Mouse (Mus musculus): ENCODE measurements around the gene Ugdh. TPM values are rescaled to one million over a fixed set of nuclear protein-coding genes. Genes with fewer than 3 reads are reported as not detected.

Gene Ugdh
- polyA plus RNA-seq, 1 experiment from 2014 or later, result 135 TPM

- H3K9me3 ChIP-seq, result no peaks in the 10 kb centered on the region
- H3K27ac ChIP-seq, result peak overlapping the region; percentile 60
- peaks cover 48% of the 10 kb centered on the region for H3K4me1 ChIP-seq
- WGBS, result 62% methylated on average over 7 of the region's 7 CpGs
- no peak overlapping the region for H3K4me3 ChIP-seq
- no peaks in the 10 kb centered on the region for H3K27me3 ChIP-seq (ENCODE audit: insufficient read depth, poor library complexity, severe bottlenecking)
- DNase-seq (ENCODE audit: low spot score), result no peak
- H3K36me3 ChIP-seq, result peaks cover 22% of the 10 kb centered on the region
Measured at GRCm38 (mm10) chr5:65457086-65457827, 21.5 kb upstream of the Ugdh start.

DNA sequence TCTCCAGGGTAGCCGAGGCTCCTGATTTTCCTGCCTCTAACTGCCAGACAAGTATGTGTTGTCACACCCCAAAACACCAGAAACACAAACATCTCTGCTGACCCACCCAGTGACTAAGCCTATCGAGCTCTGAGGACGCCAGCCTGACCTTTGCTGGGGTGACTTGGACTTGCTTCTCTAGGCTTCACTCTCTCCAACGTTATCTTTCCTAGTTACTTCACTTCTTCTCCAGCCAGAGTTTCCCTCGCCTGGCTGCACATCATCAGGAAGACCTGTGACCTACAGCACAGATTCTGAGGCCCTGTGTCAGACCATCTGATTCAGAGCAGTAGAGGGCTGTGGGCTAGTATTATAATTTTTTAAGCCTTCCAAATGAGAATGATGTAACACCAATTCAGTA is 19.0 kb upstream of the Ugdh start:
- H3K27me3 ChIP-seq (ENCODE audit: insufficient read depth, poor library complexity, severe bottlenecking), result no peaks in the 10 kb centered on the region
- no peak overlapping the region for H3K4me3 ChIP-seq
- H3K27ac ChIP-seq, result peak overlapping the region; percentile 5; the same call in 1 of the 2 replicates
- no peaks in the 10 kb centered on the region for H3K9me3 ChIP-seq
- H3K4me1 ChIP-seq, result peaks cover 48% of the 10 kb centered on the region
- DNase-seq (ENCODE audit: low spot score), result no peak
- peaks cover 25% of the 10 kb centered on the region for H3K36me3 ChIP-seq
- WGBS, result 16% methylated on average over 5 of the region's 5 CpGs

DNA sequence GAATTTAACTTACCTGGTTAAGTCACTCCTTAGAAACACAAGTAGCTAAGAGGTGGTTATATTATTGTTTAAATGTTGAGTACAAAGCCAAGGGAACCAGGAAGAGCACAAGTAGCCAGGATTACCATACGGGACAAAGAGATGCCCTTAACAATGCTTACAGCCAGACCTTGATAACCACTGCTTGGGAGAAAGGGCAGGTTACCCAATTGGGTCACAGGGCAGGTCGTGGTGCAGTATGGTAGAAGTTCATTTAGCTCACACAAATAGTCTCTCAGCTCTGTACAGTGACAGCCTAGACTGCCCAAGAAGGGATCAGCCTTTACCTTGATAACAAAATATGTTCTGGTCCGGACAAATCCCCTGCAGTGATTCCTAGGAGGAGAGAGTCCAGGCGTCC is 13.2 kb upstream of the Ugdh start:
- no peaks in the 10 kb centered on the region for H3K9me3 ChIP-seq
- no peaks in the 10 kb centered on the region for H3K27me3 ChIP-seq (ENCODE audit: insufficient read depth, poor library complexity, severe bottlenecking)
- H3K4me1 ChIP-seq, result peaks cover 14% of the 10 kb centered on the region
- no peak overlapping the region for H3K27ac ChIP-seq
- H3K36me3 ChIP-seq, result peaks cover 36% of the 10 kb centered on the region
- DNase-seq (ENCODE audit: low spot score), result no peak
- 74% methylated on average over 4 of the region's 4 CpGs for WGBS
- no peak overlapping the region for H3K4me3 ChIP-seq

DNA sequence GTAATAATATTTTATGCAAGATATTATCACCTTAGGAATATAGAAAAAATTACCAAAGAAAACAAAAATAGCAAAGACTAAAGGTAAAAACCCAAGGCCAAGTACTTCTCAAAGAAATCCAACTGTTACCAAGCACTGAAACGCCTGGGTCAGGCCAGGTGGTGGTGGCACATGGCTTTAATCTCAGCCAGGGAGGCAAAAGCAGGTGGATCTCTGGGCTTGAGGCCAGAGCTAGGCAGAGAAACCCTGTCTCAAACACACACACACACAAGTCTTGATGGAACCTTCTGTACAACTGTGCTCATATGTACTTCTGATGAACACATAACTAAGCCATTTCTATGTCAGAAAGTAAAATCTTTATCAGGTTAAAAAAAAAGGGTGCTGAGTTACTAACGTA is 12.1 kb upstream of the Ugdh start:
- H3K27ac ChIP-seq, result no peak overlapping the region
- H3K9me3 ChIP-seq, result no peaks in the 10 kb centered on the region
- H3K27me3 ChIP-seq (ENCODE audit: insufficient read depth, poor library complexity, severe bottlenecking), result no peaks in the 10 kb centered on the region
- H3K4me3 ChIP-seq, result no peak overlapping the region
- DNase-seq (ENCODE audit: low spot score), result no peak
- H3K36me3 ChIP-seq, result peaks cover 32% of the 10 kb centered on the region
- H3K4me1 ChIP-seq, result peaks cover 22% of the 10 kb centered on the region
- WGBS, result 79% methylated on average over 2 of the region's 2 CpGs

DNA sequence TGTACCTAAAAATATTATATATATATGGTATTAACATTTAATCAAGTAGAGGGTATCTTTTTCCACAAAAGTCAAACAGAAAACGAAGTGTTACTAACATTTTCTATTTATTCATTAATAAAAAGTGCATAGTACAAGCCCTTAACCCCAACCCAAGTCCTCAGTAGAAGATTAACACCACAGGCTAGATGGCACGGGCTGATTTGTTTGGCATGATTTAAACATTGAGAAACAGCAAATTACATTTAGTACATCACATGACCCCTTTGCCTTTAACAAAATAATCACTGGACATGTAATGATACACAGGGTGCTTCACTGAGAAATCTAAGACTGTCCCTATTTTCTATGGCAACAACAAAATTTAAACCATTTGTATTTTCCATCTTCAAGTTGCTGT is 11.0 kb upstream of the Ugdh start:
- Histone ChIP-seq H3K9me3 (no peaks in the 10 kb centered on the region), H3K36me3 (peaks cover 24% of the 10 kb centered on the region)
- WGBS, result 82% methylated on average over 2 of the region's 2 CpGs

GRCm38 (mm10) chr5:65444981-65445380 is 9.2 kb upstream of the Ugdh start:
- Histone ChIP-seq H3K36me3 (peaks cover 14% of the 10 kb centered on the region; the same call in 1 of the 2 replicates), H3K9me3 (no peaks in the 10 kb centered on the region), H3K4me3 (no peak overlapping the region), H3K4me1 (peaks cover 24% of the 10 kb centered on the region), H3K27me3 (ENCODE audit: insufficient read depth, poor library complexity, severe bottlenecking) (no peaks in the 10 kb centered on the region), H3K27ac (peak overlapping the region; percentile 29; the same call in 1 of the 2 replicates)
- 43% methylated on average over 5 of the region's 6 CpGs for WGBS
- DNase-seq (ENCODE audit: low spot score), result no peak

More for the DNA sequence above, 11.0 kb upstream of the Ugdh start:
- Histone ChIP-seq H3K4me3 (no peak overlapping the region), H3K27me3 (ENCODE audit: insufficient read depth, poor library complexity, severe bottlenecking) (no peaks in the 10 kb centered on the region), H3K27ac (no peak overlapping the region), H3K4me1 (peaks cover 24% of the 10 kb centered on the region)
- DNase-seq (ENCODE audit: low spot score), result no peak

GRCm38 (mm10) chr5:65438041-65438440 is 2.3 kb upstream of the Ugdh start:
- Histone ChIP-seq H3K27ac (0 out of 2 replicates have a peak overlapping the region, but pooled peaks have one; percentile 67), H3K4me1 (peaks cover 34% of the 10 kb centered on the region), H3K9me3 (no peaks in the 10 kb centered on the region), H3K36me3 (peaks cover under 1% of the 10 kb centered on the region; the same call in 1 of the 2 replicates), H3K27me3 (ENCODE audit: insufficient read depth, poor library complexity, severe bottlenecking) (no peaks in the 10 kb centered on the region), H3K4me3 (no peak overlapping the region)
- DNase-seq (ENCODE audit: low spot score), result no peak

DNA sequence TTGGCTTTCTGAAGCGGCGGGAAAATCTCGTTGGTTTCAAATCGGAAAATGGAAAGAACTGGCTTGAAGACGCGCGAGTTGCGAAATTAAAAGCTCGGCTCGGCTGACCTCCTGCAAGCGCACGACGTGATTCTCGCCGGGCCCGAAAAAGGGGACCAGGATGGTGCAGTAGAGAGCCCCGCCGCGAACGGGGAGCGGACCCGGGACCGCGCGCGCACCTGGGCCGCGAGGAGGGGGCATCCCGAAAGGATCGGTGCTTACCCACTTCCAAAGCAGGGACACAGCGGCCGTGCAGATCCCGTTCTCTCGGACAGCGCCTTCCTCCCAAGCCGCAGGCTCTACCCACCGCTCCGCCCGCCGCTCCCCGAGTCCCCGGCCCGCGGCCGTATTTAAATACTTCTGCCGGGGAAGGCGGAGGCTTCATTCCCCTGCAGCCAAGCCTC is 365 bp downstream of the Ugdh start:
- no peak for DNase-seq (ENCODE audit: low spot score)
- Histone ChIP-seq H3K9me3 (no peaks in the 10 kb centered on the region), H3K27ac (peak overlapping the region; percentile 92), H3K36me3 (peaks cover 9% of the 10 kb centered on the region), H3K4me3 (peak overlapping the region; percentile 81), H3K27me3 (ENCODE audit: insufficient read depth, poor library complexity, severe bottlenecking) (no peaks in the 10 kb centered on the region), H3K4me1 (peaks cover 33% of the 10 kb centered on the region)
- WGBS, result under 1% methylated on average over 47 of the region's 47 CpGs

DNA sequence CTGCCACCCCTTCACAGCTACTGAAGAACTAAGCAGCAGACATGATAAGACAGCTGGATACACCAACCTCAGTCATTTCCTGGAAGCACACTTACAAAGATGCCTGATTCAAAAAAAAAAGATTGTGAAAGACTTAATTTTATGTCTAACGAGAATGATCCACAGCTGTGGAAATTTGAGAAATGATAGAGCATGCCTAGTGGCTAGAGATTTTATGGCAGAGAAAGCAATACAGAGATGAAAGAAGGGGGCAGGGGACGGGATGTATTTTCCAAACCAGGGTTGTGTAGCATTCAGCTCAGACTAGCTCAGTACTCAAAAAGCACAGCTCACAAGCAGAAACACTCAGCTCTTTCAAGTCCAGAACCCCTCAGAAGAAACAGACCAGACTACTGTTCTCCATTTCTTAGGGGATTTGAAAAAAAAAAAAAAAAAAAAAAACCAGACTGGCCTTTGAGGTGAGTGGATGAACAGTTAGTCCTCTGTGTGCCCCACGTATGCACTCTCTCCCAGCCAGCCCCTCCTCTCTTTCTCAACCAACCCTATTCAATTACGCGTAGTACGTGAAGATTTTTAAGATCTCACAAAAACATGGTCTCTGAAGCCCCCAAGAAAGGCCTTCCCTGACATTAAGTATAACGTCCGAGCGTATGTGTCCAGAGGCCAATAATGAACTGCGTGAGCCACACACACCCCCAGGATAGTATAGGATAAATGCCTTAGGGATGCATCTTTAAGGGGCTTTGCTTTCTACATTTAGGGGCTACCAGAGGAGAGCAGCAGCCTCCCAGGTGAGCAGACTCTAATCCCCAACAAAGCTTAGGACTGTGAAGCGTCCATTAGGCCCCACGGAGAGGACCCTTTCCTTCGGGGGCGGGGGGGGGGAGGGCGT is 1.0 kb downstream of the Ugdh start:
- peaks cover 12% of the 10 kb centered on the region for H3K36me3 ChIP-seq
- H3K9me3 ChIP-seq, result no peaks in the 10 kb centered on the region
- H3K4me1 ChIP-seq, result peaks cover 33% of the 10 kb centered on the region
- H3K4me3 ChIP-seq, result peak overlapping the region; percentile 81
- peak overlapping the region; percentile 92 for H3K27ac ChIP-seq
- no peaks in the 10 kb centered on the region for H3K27me3 ChIP-seq (ENCODE audit: insufficient read depth, poor library complexity, severe bottlenecking)
- 6% methylated on average over 15 of the region's 15 CpGs for WGBS
- DNase-seq (ENCODE audit: low spot score), result no peak

- no peak for DNase-seq (ENCODE audit: low spot score)
- no peaks in the 10 kb centered on the region for H3K27me3 ChIP-seq (ENCODE audit: insufficient read depth, poor library complexity, severe bottlenecking)
- 87% methylated on average over 5 of the region's 5 CpGs for WGBS
Measured at GRCm38 (mm10) chr5:65429441-65429840, 6.3 kb downstream of the Ugdh start.

DNA sequence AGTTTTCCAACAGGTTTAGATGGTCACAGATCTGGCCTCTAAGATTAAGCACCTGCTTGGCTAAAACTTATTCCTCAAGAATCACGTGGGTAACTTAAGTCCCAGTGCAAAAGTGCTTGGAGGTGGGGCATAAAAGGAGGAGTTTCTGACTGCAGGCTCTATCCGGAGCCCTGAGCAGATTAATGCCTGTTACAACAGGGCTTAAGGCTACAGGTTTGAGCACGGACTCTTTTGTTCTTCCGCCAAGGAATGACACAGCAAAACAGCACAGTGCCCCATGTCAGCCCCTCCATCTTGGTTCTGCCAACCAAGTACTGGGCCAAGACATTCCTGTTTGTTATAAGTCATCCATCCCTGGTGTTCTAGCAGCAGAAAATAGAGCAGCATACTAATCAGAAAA is 7.4 kb downstream of the Ugdh start:
- WGBS, result 52% methylated on average over 4 of the region's 4 CpGs
- DNase-seq (ENCODE audit: low spot score), result no peak
- peaks cover 9% of the 10 kb centered on the region for H3K4me1 ChIP-seq
- H3K4me3 ChIP-seq, result no peak overlapping the region
- H3K36me3 ChIP-seq, result peaks cover 52% of the 10 kb centered on the region
- no peaks in the 10 kb centered on the region for H3K9me3 ChIP-seq
- H3K27ac ChIP-seq, result no peak overlapping the region
- no peaks in the 10 kb centered on the region for H3K27me3 ChIP-seq (ENCODE audit: insufficient read depth, poor library complexity, severe bottlenecking)

More at GRCm38 (mm10) chr5:65429441-65429840, 6.3 kb downstream of the Ugdh start:
- Histone ChIP-seq H3K9me3 (no peaks in the 10 kb centered on the region), H3K36me3 (peaks cover 42% of the 10 kb centered on the region), H3K27ac (no peak overlapping the region), H3K4me1 (peaks cover 17% of the 10 kb centered on the region), H3K4me3 (no peak overlapping the region)

GRCm38 (mm10) chr5:65425251-65425650 is 10.5 kb downstream of the Ugdh start:
- Histone ChIP-seq H3K36me3 (peaks cover 73% of the 10 kb centered on the region), H3K4me1 (peaks cover 5% of the 10 kb centered on the region; the same call in 1 of the 2 replicates), H3K9me3 (no peaks in the 10 kb centered on the region), H3K27me3 (ENCODE audit: insufficient read depth, poor library complexity, severe bottlenecking) (no peaks in the 10 kb centered on the region), H3K27ac (no peak overlapping the region), H3K4me3 (no peak overlapping the region)
- DNase-seq (ENCODE audit: low spot score), result no peak
- 86% methylated on average over 5 of the region's 5 CpGs for WGBS

DNA sequence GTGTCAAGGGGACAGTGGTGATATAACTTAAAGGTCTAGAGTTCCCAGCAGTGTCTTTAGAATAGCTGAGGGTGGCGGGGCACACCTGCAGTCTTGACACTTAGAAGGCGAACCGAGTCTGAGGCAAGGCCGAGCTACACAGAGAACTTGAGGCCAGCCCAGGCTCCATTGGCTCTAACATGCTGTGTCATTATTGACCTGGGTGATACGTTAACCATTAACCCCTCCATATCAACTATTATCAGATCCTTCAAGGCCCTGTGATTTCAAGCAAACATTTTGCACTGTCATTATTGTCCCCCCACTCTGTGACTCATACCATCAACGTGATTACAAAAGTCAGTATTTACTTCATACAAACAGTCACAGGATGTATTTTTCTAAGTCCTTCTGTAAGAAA is 11.5 kb downstream of the Ugdh start:
- no peak overlapping the region for H3K27ac ChIP-seq
- H3K27me3 ChIP-seq (ENCODE audit: insufficient read depth, poor library complexity, severe bottlenecking), result no peaks in the 10 kb centered on the region
- WGBS, result 82% methylated on average over 6 of the region's 6 CpGs
- H3K36me3 ChIP-seq, result peaks cover 81% of the 10 kb centered on the region
- H3K4me1 ChIP-seq, result peaks cover 5% of the 10 kb centered on the region; the same call in 1 of the 2 replicates
- DNase-seq (ENCODE audit: low spot score), result no peak
- no peak overlapping the region for H3K4me3 ChIP-seq
- H3K9me3 ChIP-seq, result no peaks in the 10 kb centered on the region

Data from heart, embryonic 10.5 days (tissue).